Mouse (Mus musculus): Measurements from ENCODE around the gene Dad1.

Dad1 gene

GRCm38 (mm10) chr14:54267966-54268365, 14.1 kb upstream of the Dad1 start:
- peaks cover 53% of the 10 kb centered on the region for H3K36me3 ChIP-seq (ENCODE audit: insufficient read depth, low read length)
- no peaks in the 10 kb centered on the region for H3K9me3 ChIP-seq (ENCODE audit: low read length)
- no peak overlapping the region for H3K4me3 ChIP-seq (replicated peaks; ENCODE audit: low read length)
- H3K4me1 ChIP-seq (replicated peaks; ENCODE audit: low read depth, low read length) = peaks cover 16% of the 10 kb centered on the region
- TF ChIP-seq POU5F1 (IDR thresholded peaks at IDR 0.05; ENCODE audit: borderline replicate concordance, low read length) (no peak), CTCF (conservative IDR thresholded peaks at IDR 0.05; ENCODE audit: low read length) (no peak)
- no peaks in the 10 kb centered on the region for H3K27me3 ChIP-seq (ENCODE audit: insufficient read depth, low read length)

GRCm38 (mm10) chr14:54265951-54266350, 12.0 kb upstream of the Dad1 start:
- H3K27me3 ChIP-seq (ENCODE audit: insufficient read depth, low read length) = no peaks in the 10 kb centered on the region
- TF ChIP-seq POU5F1 (IDR thresholded peaks at IDR 0.05; ENCODE audit: borderline replicate concordance, low read length) (no peak), NANOG (IDR thresholded peaks at IDR 0.05; ENCODE audit: borderline replicate concordance, low read length) (no peak), CTCF (conservative IDR thresholded peaks at IDR 0.05; ENCODE audit: low read length) (no peak)
- no peak overlapping the region for H3K4me3 ChIP-seq (replicated peaks; ENCODE audit: low read length)

GRCm38 (mm10) chr14:54265093-54265492, 11.2 kb upstream of the Dad1 start:
- Histone ChIP-seq H3K4me1 (replicated peaks; ENCODE audit: low read depth, low read length) (peaks cover 23% of the 10 kb centered on the region), H3K27me3 (ENCODE audit: insufficient read depth, low read length) (no peaks in the 10 kb centered on the region), H3K36me3 (ENCODE audit: insufficient read depth, low read length) (peaks cover 73% of the 10 kb centered on the region), H3K9me3 (ENCODE audit: low read length) (no peaks in the 10 kb centered on the region), H3K4me3 (replicated peaks; ENCODE audit: low read length) (no peak overlapping the region)
- TF ChIP-seq NANOG (IDR thresholded peaks at IDR 0.05; ENCODE audit: borderline replicate concordance, low read length) = no peak
- no peak for TF ChIP-seq CTCF (conservative IDR thresholded peaks at IDR 0.05; ENCODE audit: low read length)
- no peak for TF ChIP-seq POU5F1 (IDR thresholded peaks at IDR 0.05; ENCODE audit: borderline replicate concordance, low read length)

More at GRCm38 (mm10) chr14:54265951-54266350, 12.0 kb upstream of the Dad1 start:
- peaks cover 70% of the 10 kb centered on the region for H3K36me3 ChIP-seq (ENCODE audit: insufficient read depth, low read length)
- no peaks in the 10 kb centered on the region for H3K9me3 ChIP-seq (ENCODE audit: low read length)
- H3K4me1 ChIP-seq (replicated peaks; ENCODE audit: low read depth, low read length) = peaks cover 16% of the 10 kb centered on the region

- Histone ChIP-seq H3K4me1 (replicated peaks; ENCODE audit: low read depth, low read length) (peaks cover 32% of the 10 kb centered on the region), H3K4me3 (replicated peaks; ENCODE audit: low read length) (no peak overlapping the region), H3K36me3 (ENCODE audit: insufficient read depth, low read length) (peaks cover 70% of the 10 kb centered on the region), H3K27me3 (ENCODE audit: insufficient read depth, low read length) (no peaks in the 10 kb centered on the region), H3K9me3 (ENCODE audit: low read length) (no peaks in the 10 kb centered on the region)
- TF ChIP-seq CTCF (conservative IDR thresholded peaks at IDR 0.05; ENCODE audit: low read length) (no peak), POU5F1 (IDR thresholded peaks at IDR 0.05; ENCODE audit: borderline replicate concordance, low read length) (no peak), NANOG (IDR thresholded peaks at IDR 0.05; ENCODE audit: borderline replicate concordance, low read length) (no peak)
Measured at GRCm38 (mm10) chr14:54264231-54264630, 10.3 kb upstream of the Dad1 start.

DNA sequence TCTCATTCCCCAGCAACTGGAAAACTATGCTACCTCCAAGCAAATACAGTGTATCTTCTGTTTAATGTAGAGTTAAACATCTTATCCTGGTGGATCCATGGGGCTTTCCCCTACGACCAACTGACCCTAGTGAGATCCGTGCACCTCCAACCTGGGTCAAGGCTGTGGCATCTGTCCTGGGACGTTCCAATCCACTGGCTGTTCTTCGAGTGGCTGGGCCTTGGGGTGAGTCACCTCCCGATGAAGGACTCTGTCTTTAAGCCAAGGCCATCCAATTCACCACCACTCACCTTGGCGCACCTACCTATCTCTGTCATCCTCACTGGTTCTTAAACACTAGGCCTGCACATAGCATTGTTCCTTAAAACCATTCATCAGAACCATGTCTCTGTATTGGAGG, 9.2 kb upstream of the Dad1 start:
- no peak for TF ChIP-seq POU5F1 (IDR thresholded peaks at IDR 0.05; ENCODE audit: borderline replicate concordance, low read length)
- TF ChIP-seq NANOG (IDR thresholded peaks at IDR 0.05; ENCODE audit: borderline replicate concordance, low read length) = no peak
- no peak for TF ChIP-seq CTCF (conservative IDR thresholded peaks at IDR 0.05; ENCODE audit: low read length)
- Histone ChIP-seq H3K4me3 (replicated peaks; ENCODE audit: low read length) (no peak overlapping the region), H3K27me3 (ENCODE audit: insufficient read depth, low read length) (no peaks in the 10 kb centered on the region), H3K4me1 (replicated peaks; ENCODE audit: low read depth, low read length) (peaks cover 39% of the 10 kb centered on the region), H3K36me3 (ENCODE audit: insufficient read depth, low read length) (peaks cover 63% of the 10 kb centered on the region), H3K9me3 (ENCODE audit: low read length) (no peaks in the 10 kb centered on the region)

DNA sequence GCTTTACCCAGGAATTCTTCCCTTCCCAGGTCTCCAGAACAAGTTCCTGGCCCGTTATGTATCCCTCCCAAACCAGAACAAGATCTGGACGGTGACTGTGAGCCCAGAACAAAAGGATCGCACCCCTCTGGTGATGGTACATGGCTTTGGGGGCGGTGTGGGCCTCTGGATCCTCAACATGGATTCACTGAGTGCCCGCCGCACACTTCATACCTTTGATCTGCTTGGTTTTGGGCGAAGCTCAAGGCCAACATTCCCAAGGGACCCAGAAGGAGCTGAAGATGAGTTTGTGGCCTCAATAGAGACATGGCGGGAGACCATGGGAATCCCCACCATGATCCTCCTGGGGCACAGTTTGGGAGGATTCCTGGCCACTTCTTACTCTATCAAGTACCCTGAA, 8.7 kb upstream of the Dad1 start:
- peaks cover 39% of the 10 kb centered on the region for H3K4me1 ChIP-seq (replicated peaks; ENCODE audit: low read depth, low read length)
- peaks cover 58% of the 10 kb centered on the region for H3K36me3 ChIP-seq (ENCODE audit: insufficient read depth, low read length)
- no peak for TF ChIP-seq POU5F1 (IDR thresholded peaks at IDR 0.05; ENCODE audit: borderline replicate concordance, low read length)
- TF ChIP-seq NANOG (IDR thresholded peaks at IDR 0.05; ENCODE audit: borderline replicate concordance, low read length) = no peak
- TF ChIP-seq CTCF (conservative IDR thresholded peaks at IDR 0.05; ENCODE audit: low read length) = no peak
- no peak overlapping the region for H3K4me3 ChIP-seq (replicated peaks; ENCODE audit: low read length)
- H3K27me3 ChIP-seq (ENCODE audit: insufficient read depth, low read length) = no peaks in the 10 kb centered on the region
- H3K9me3 ChIP-seq (ENCODE audit: low read length) = no peaks in the 10 kb centered on the region

DNA sequence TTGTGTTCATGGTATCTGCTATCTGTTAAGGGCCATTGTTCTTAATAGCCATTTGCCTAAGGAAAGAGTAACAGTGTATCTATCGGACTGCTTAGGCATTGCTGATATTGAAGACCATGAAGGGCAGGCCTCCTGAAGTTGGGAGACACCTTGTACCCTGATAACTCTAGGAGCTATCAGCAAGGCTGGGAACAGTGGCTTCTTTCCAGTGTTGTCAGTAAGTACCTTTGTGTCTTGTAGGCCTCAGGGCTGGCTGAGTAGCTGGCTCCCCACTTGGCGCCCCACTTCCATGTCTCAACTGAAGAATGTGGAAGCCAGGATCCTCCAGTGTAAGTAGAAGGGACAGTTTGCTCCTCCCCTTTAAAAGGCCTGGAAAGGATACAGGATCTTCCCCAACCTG, 7.5 kb upstream of the Dad1 start:
- H3K4me1 ChIP-seq (replicated peaks; ENCODE audit: low read depth, low read length) = peaks cover 39% of the 10 kb centered on the region
- H3K9me3 ChIP-seq (ENCODE audit: low read length) = no peaks in the 10 kb centered on the region

GRCm38 (mm10) chr14:54260196-54260595, 6.3 kb upstream of the Dad1 start:
- Histone ChIP-seq H3K27me3 (ENCODE audit: insufficient read depth, low read length) (no peaks in the 10 kb centered on the region), H3K4me1 (replicated peaks; ENCODE audit: low read depth, low read length) (peaks cover 31% of the 10 kb centered on the region), H3K9me3 (ENCODE audit: low read length) (no peaks in the 10 kb centered on the region), H3K4me3 (replicated peaks; ENCODE audit: low read length) (peak overlapping the region; percentile 88), H3K36me3 (ENCODE audit: insufficient read depth, low read length) (peaks cover 40% of the 10 kb centered on the region)
- TF ChIP-seq CTCF (conservative IDR thresholded peaks at IDR 0.05; ENCODE audit: low read length) (no peak), POU5F1 (IDR thresholded peaks at IDR 0.05; ENCODE audit: borderline replicate concordance, low read length) (no peak), NANOG (IDR thresholded peaks at IDR 0.05; ENCODE audit: borderline replicate concordance, low read length) (no peak)

More for the DNA sequence above, 7.5 kb upstream of the Dad1 start:
- TF ChIP-seq CTCF (conservative IDR thresholded peaks at IDR 0.05; ENCODE audit: low read length) = no peak
- TF ChIP-seq NANOG (IDR thresholded peaks at IDR 0.05; ENCODE audit: borderline replicate concordance, low read length) = no peak
- TF ChIP-seq POU5F1 (IDR thresholded peaks at IDR 0.05; ENCODE audit: borderline replicate concordance, low read length) = no peak
- peaks cover 48% of the 10 kb centered on the region for H3K36me3 ChIP-seq (ENCODE audit: insufficient read depth, low read length)
- H3K27me3 ChIP-seq (ENCODE audit: insufficient read depth, low read length) = no peaks in the 10 kb centered on the region
- H3K4me3 ChIP-seq (replicated peaks; ENCODE audit: low read length) = no peak overlapping the region

GRCm38 (mm10) chr14:54259722-54260085, 5.8 kb upstream of the Dad1 start:
- no peak for TF ChIP-seq CTCF (conservative IDR thresholded peaks at IDR 0.05; ENCODE audit: low read length)
- H3K36me3 ChIP-seq (ENCODE audit: insufficient read depth, low read length) = peaks cover 35% of the 10 kb centered on the region
- H3K4me1 ChIP-seq (replicated peaks; ENCODE audit: low read depth, low read length) = peaks cover 31% of the 10 kb centered on the region
- peak overlapping the region; percentile 88 for H3K4me3 ChIP-seq (replicated peaks; ENCODE audit: low read length)
- H3K9me3 ChIP-seq (ENCODE audit: low read length) = no peaks in the 10 kb centered on the region
- no peaks in the 10 kb centered on the region for H3K27me3 ChIP-seq (ENCODE audit: insufficient read depth, low read length)
